Mouse (Mus musculus) MEL (cell line): ENCODE results near the gene Zfp414.

Source experiments
- CTCF ChIP-seq, 3 experiments: IDR thresholded peaks in 2 of 3; conservative IDR thresholded peaks in 1 of 3; 2 replicates each; pipeline ENCODE4 v1.5.1; 2011 to 2012; ENCODE audit warnings: low read length in 3 of 3, low read depth in 2 of 3, mild to moderate bottlenecking in 2 of 3, improper control_type of control experiment in 1 of 3, inconsistent platforms in 1 of 3, mixed read lengths in 1 of 3, moderate library complexity in 1 of 3; ENCODE audit not compliant: control insufficient read depth in 1 of 3, insufficient read depth in 1 of 3, poor library complexity in 1 of 3, severe bottlenecking in 1 of 3
- E2F4 ChIP-seq: IDR thresholded peaks from 2 replicates; pipeline ENCODE4 v1.6.1; 2011; ENCODE audit warnings: low read depth, low read length, improper control_type of control experiment, borderline replicate concordance
- EP300 ChIP-seq, 2 experiments: IDR thresholded peaks; 2 replicates each; pipeline ENCODE4 v1.6.1; 2011; ENCODE audit warnings: improper control_type of control experiment in 2 of 2, low read length in 2 of 2, low read depth in 1 of 2, mild to moderate bottlenecking in 1 of 2
- GABPA ChIP-seq: IDR thresholded peaks from 2 replicates; pipeline ENCODE4 v1.6.1; 2012; ENCODE audit warnings: low read depth, mild to moderate bottlenecking, inconsistent platforms, low read length, improper control_type of control experiment, moderate library complexity
- HCFC1 ChIP-seq: IDR thresholded peaks from 2 replicates; pipeline ENCODE4 v1.6.1; 2012; ENCODE audit warnings: low read depth, mild to moderate bottlenecking, inconsistent platforms, low read length, improper control_type of control experiment, moderate library complexity
- JUND ChIP-seq: IDR thresholded peaks from 2 replicates; pipeline ENCODE4 v1.6.1; 2011; ENCODE audit warnings: low read depth, mild to moderate bottlenecking, improper control_type of control experiment, low read length
- MAFK ChIP-seq: IDR thresholded peaks from 2 replicates; pipeline ENCODE4 v1.6.1; 2011; ENCODE audit warnings: low read depth, mild to moderate bottlenecking, low read length, improper control_type of control experiment, borderline replicate concordance
- POLR2A ChIP-seq, 2 experiments: IDR thresholded peaks; 2 replicates each; pipeline ENCODE4 v1.6.1; 2011 to 2012; ENCODE audit warnings: low read length in 2 of 2, mild to moderate bottlenecking in 2 of 2, control low read depth in 1 of 2, improper control_type of control experiment in 1 of 2, low read depth in 1 of 2, moderate library complexity in 1 of 2; ENCODE audit not compliant: control insufficient read depth in 1 of 2, insufficient read depth in 1 of 2, poor library complexity in 1 of 2

- no peak for TF ChIP-seq MAFK
- no peak for TF ChIP-seq JUND
- no peak for TF ChIP-seq HCFC1
- TF ChIP-seq CTCF (IDR thresholded peaks at IDR 0.05 in 2 of 3, conservative IDR thresholded peaks at IDR 0.05 in 1 of 3; ENCODE audit: control insufficient read depth in 1 of 3, insufficient read depth in 1 of 3, low read depth in 2 of 3, low read length in 3 of 3, poor library complexity in 1 of 3, severe bottlenecking in 1 of 3), result no peak
- no peak for TF ChIP-seq POLR2A (IDR thresholded peaks at IDR 0.05; ENCODE audit: control insufficient read depth in 1 of 2, insufficient read depth in 1 of 2, low read depth in 1 of 2, low read length in 2 of 2, poor library complexity in 1 of 2)
- TF ChIP-seq EP300 (IDR thresholded peaks at IDR 0.05; ENCODE audit: low read depth in 1 of 2, low read length in 2 of 2), result no peak
- TF ChIP-seq E2F4, result no peak
- no peak for TF ChIP-seq GABPA
Measured at GRCm38 (mm10) chr17:33600831-33601230, 28.1 kb upstream of the Zfp414 start.
